Mouse (Mus musculus) liver, adult 2 months (tissue): Measurements from ENCODE around the gene Drc3.

Source experiments
- CTCF ChIP-seq: fragments of 200-500 bp; IDR thresholded peaks from 2 replicates; pipeline ENCODE4 v1.5.1; 2011; ENCODE audit warnings: low read depth, low read length, control low read depth
- POLR2A ChIP-seq: fragments of 200-500 bp; IDR thresholded peaks from 2 replicates; pipeline ENCODE4 v1.6.1; 2011; ENCODE audit warnings: low read length, control low read depth; ENCODE audit not compliant: insufficient read depth; ENCODE audit errors: extremely low read depth

GRCm38 (mm10) chr11:60368909-60369308 is 15.8 kb downstream of the Drc3 start:
- TF ChIP-seq CTCF (no peak), POLR2A (no peak)
